Mouse (Mus musculus) forebrain, embryonic 15.5 days (tissue): Measurements from ENCODE around the gene Mpdu1. TPM values are rescaled to one million over a fixed set of nuclear protein-coding genes. Genes with fewer than 3 reads are reported as not detected.

Experiments used
- ATAC-seq: fragments of 200-750 bp; cut with Nextera tagmentation; replicated peaks from 2 replicates; pipeline ENCODE4 v1.8.0; 2017; ENCODE audit warnings: mild to moderate bottlenecking, moderate TSS enrichment, moderate library complexity
- H3K27ac ChIP-seq: fragments of 300-500 bp; sonication (generic); replicated peaks from 2 replicates; pipeline ENCODE4 v1.5.1; 2015; ENCODE audit warnings: mild to moderate bottlenecking, inconsistent platforms
- H3K27me3 ChIP-seq: fragments of 300-500 bp; sonication (generic); 2 replicates; pipeline ENCODE4 v1.6.1; 2015; ENCODE audit warnings: inconsistent platforms
- H3K36me3 ChIP-seq: fragments of 300-500 bp; sonication (generic); 2 replicates; pipeline ENCODE4 v1.6.1; 2015; ENCODE audit warnings: mild to moderate bottlenecking, inconsistent platforms
- H3K4me1 ChIP-seq: fragments of 300-500 bp; sonication (generic); 2 replicates; pipeline ENCODE4 v1.6.1; 2015; ENCODE audit warnings: inconsistent platforms
- H3K4me2 ChIP-seq: fragments of 300-500 bp; sonication (generic); replicated peaks from 2 replicates; pipeline ENCODE4 v1.6.1; 2015; ENCODE audit warnings: mild to moderate bottlenecking, inconsistent platforms
- H3K4me3 ChIP-seq: fragments of 300-500 bp; sonication (generic); 2 replicates; pipeline ENCODE4 v1.5.1; 2015; ENCODE audit warnings: mild to moderate bottlenecking, inconsistent platforms
- H3K9ac ChIP-seq: fragments of 300-500 bp; sonication (generic); replicated peaks from 2 replicates; pipeline ENCODE4 v1.6.1; 2015; ENCODE audit warnings: mild to moderate bottlenecking, inconsistent platforms
- H3K9me3 ChIP-seq: fragments of 300-500 bp; sonication (generic); 2 replicates; pipeline ENCODE4 v1.6.1; 2016; ENCODE audit warnings: inconsistent platforms
- WGBS: fragments of 180-500 bp; shearing (Covaris S2); methylation state at CpG from one replicate; pipeline ENCODE4 v1.1.7; 2015; ENCODE audit warnings: mixed read lengths; 5-methylcytosine and 5-hydroxymethylcytosine counted together
- microRNA counts: library from miRNA; unstranded; fragments of <30 nt; microRNA quantifications from one replicate; lab custom pipeline; 2016
- microRNA-seq: library from miRNA; unstranded; fragments of <30 nt; microRNA quantifications from one replicate; pipeline ENCODE4, GENCODE M21; 2016
- polyA plus RNA-seq: library from polyadenylated mRNA; unstranded; fragments of >200 nt; fragmentation: Nextera tagmentation; extraction: Ambion mirVana; gene quantifications from 2 replicates; pipeline ENCODE4 v1.2.1, GENCODE M21; 2015

Gene Mpdu1
- polyA plus RNA-seq, 1 experiment from 2014 or later, result 89.1 TPM

- WGBS, result 89% methylated on average over 2 of the region's 2 CpGs
- H3K4me3 ChIP-seq, result no peak overlapping the region
Measured at GRCm38 (mm10) chr11:69606832-69607231, 55.6 kb downstream of the Mpdu1 start.

More at GRCm38 (mm10) chr11:69606832-69607231, 55.6 kb downstream of the Mpdu1 start:
- Histone ChIP-seq H3K36me3 (no peaks in the 10 kb centered on the region; the same call in 1 of the 2 replicates), H3K4me1 (peaks cover 17% of the 10 kb centered on the region), H3K9ac (no peak overlapping the region), H3K27me3 (no peaks in the 10 kb centered on the region), H3K4me2 (no peak overlapping the region), H3K9me3 (no peaks in the 10 kb centered on the region), H3K27ac (no peak overlapping the region)
- ATAC-seq, result no peak

MicroRNAs encoded within 50 kb of the gene (microRNA counts, 519-probe panel; counts per million panel counts)
- microRNA mmu-miR-1934 (lab: Ali Mortazavi, UCI) (not detected), microRNA mmu-miR-467f (lab: Ali Mortazavi, UCI) (2,287 counts per million, percentile 42 among the panel's probes with 10 or more counts)

Small RNA genes within 50 kb of the gene (microRNA-seq; reads per million reads assigned to microRNA genes)
- gene Mir1934 (3.7 reads per million, percentile 12 among the genes with 10 or more reads in this experiment), gene Mir467f (not detected)

Other genes starting within 250 kb of the Mpdu1 start
- 56.6 and 58.9 TPM in 2 replicates for gene Kdm6b, start 249.0 kb downstream of the Mpdu1 start, polyA plus RNA-seq
- 2.7 and 3.1 TPM in 2 replicates for gene Dnah2, start 113.5 kb downstream of the Mpdu1 start, polyA plus RNA-seq
- 107 and 114 TPM in 2 replicates for gene Efnb3, start 102.4 kb downstream of the Mpdu1 start, polyA plus RNA-seq
- 26.3 and 27.2 TPM in 2 replicates for gene Wrap53, start 82.4 kb downstream of the Mpdu1 start, polyA plus RNA-seq
- gene Trp53, start 82.3 kb downstream of the Mpdu1 start, polyA plus RNA-seq, result 112 and 115 TPM in 2 replicates
- 22.2 and 25.9 TPM in 2 replicates for gene Atp1b2, start 56.7 kb downstream of the Mpdu1 start, polyA plus RNA-seq
- gene Shbg, start 44.7 kb downstream of the Mpdu1 start, polyA plus RNA-seq, result not detected in 2 replicates
- gene Sat2, start 40.6 kb downstream of the Mpdu1 start, polyA plus RNA-seq, result 22.9 and 25.2 TPM in 2 replicates
- 41.0 and 46.1 TPM in 2 replicates for gene Fxr2, start 29.7 kb downstream of the Mpdu1 start, polyA plus RNA-seq
- gene Sox15, start 7.3 kb downstream of the Mpdu1 start, polyA plus RNA-seq, result not detected in 2 replicates
- 6.7 and 7.7 TPM in 2 replicates for gene Cd68, start 3.5 kb upstream of the Mpdu1 start, polyA plus RNA-seq
- gene Eif4a1, start 9.8 kb upstream of the Mpdu1 start, polyA plus RNA-seq, result 547 and 583 TPM in 2 replicates
- 89.2 and 102 TPM in 2 replicates for gene Senp3, start 19.4 kb upstream of the Mpdu1 start, polyA plus RNA-seq
- 0.38 TPM in 1 of 2 replicates, not detected in the other for gene Tnfsf13, start 23.1 kb upstream of the Mpdu1 start, polyA plus RNA-seq
- gene Tnfsf12, start 33.2 kb upstream of the Mpdu1 start, polyA plus RNA-seq, result 1.6 TPM in 2 replicates
- gene Tnfsfm13, start 33.5 kb upstream of the Mpdu1 start, polyA plus RNA-seq, result 1.0 and 1.1 TPM in 2 replicates
- gene Polr2a, start 96.0 kb upstream of the Mpdu1 start, polyA plus RNA-seq, result 17.5 and 19.2 TPM in 2 replicates
- 0.28 and 0.56 TPM in 2 replicates for gene Slc35g3, start 99.3 kb upstream of the Mpdu1 start, polyA plus RNA-seq
- 2.8 and 3.2 TPM in 2 replicates for gene Zbtb4, start 103.3 kb upstream of the Mpdu1 start, polyA plus RNA-seq
- gene Chrnb1, start 133.3 kb upstream of the Mpdu1 start, polyA plus RNA-seq, result 1.2 and 1.4 TPM in 2 replicates
- gene Fgf11, start 139.2 kb upstream of the Mpdu1 start, polyA plus RNA-seq, result 6.2 and 6.7 TPM in 2 replicates
- 0.61 and 0.98 TPM in 2 replicates for gene Tmem102, start 143.0 kb upstream of the Mpdu1 start, polyA plus RNA-seq
- not detected in 2 replicates for gene Gm39566, start 152.7 kb upstream of the Mpdu1 start, polyA plus RNA-seq
- not detected in 2 replicates for gene Spem2, start 155.8 kb upstream of the Mpdu1 start, polyA plus RNA-seq
- 0.33 and 0.36 TPM in 2 replicates for gene Spem1, start 159.5 kb upstream of the Mpdu1 start, polyA plus RNA-seq
- gene Nlgn2, start 175.1 kb upstream of the Mpdu1 start, polyA plus RNA-seq, result 20.9 and 21.3 TPM in 2 replicates
- gene Tmem256, start 175.9 kb upstream of the Mpdu1 start, polyA plus RNA-seq, result 333 and 335 TPM in 2 replicates
- gene Plscr3, start 183.7 kb upstream of the Mpdu1 start, polyA plus RNA-seq, result 51.0 and 51.2 TPM in 2 replicates
- gene Tnk1, start 196.1 kb upstream of the Mpdu1 start, polyA plus RNA-seq, result 0.27 and 0.36 TPM in 2 replicates
- gene Tmem95, start 215.4 kb upstream of the Mpdu1 start, polyA plus RNA-seq, result not detected in 2 replicates
- 1.2 and 1.3 TPM in 2 replicates for gene Kctd11, start 218.8 kb upstream of the Mpdu1 start, polyA plus RNA-seq
- 0.48 and 0.51 TPM in 2 replicates for gene Acap1, start 232.9 kb upstream of the Mpdu1 start, polyA plus RNA-seq
- gene 2810408A11Rik, start 238.3 kb upstream of the Mpdu1 start, polyA plus RNA-seq, result 19.9 and 20.7 TPM in 2 replicates
- gene Neurl4, start 238.4 kb upstream of the Mpdu1 start, polyA plus RNA-seq, result 18.5 and 23.0 TPM in 2 replicates